Mouse (Mus musculus): ENCODE measurements around the gene Pnpla7. TPM values are rescaled to one million over a fixed set of nuclear protein-coding genes. Genes with fewer than 3 reads are reported as not detected.
A peak's percentile ranks its signal among the peaks of the same experiment; 100 is the strongest.

The Pnpla7 gene
- polyA plus RNA-seq, 1 experiment from 2014 or later = 2.9 TPM

DNA sequence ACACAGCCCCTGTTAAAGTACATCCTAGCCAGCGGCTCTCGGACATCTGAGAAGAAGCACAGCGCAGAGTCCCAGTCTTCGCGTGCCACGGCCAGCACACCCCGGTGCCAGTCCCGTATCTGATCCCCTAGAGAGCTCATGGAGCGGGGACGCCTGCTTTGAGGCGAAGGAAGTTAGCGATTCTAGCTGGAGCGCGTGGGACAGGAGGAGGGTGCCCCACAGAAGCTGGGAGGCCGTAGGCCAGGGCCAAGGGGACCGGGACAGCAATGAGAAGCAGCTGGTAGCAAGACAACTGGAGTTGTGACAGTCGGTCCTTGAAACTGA lies 118.9 kb downstream of the Pnpla7 start:
- H3K4me3 ChIP-seq (ENCODE audit: low read depth, low read length) = no peak overlapping the region
- no peak overlapping the region for H3K9ac ChIP-seq (ENCODE audit: low read depth, low read length)
- H3K27me3 ChIP-seq (ENCODE audit: control insufficient read depth, insufficient read depth, low read length) = 0 out of 2 replicates have a peak, but pooled peaks cover 2% of the 10 kb centered on the region
- 0 out of 2 replicates have a peak overlapping the region, but pooled peaks have one; percentile 14 for H3K4me2 ChIP-seq (replicated peaks; ENCODE audit: low read depth, low read length)
- no peak for ATAC-seq (ENCODE audit: low FRiP score)
- peaks cover 5% of the 10 kb centered on the region; the same call in 1 of the 2 replicates for H3K4me1 ChIP-seq (replicated peaks; ENCODE audit: control insufficient read depth, insufficient read depth, low read length)
- DNase-seq (ENCODE audit: low spot score) = no peak
- WGBS = 43% methylated on average over 17 of the region's 17 CpGs
- H3K36me3 ChIP-seq (ENCODE audit: control insufficient read depth, insufficient read depth, low read length) = no peaks in the 10 kb centered on the region
- H3K9me3 ChIP-seq (ENCODE audit: control insufficient read depth, low read length) = no peaks in the 10 kb centered on the region
- no peak overlapping the region for H3K27ac ChIP-seq (ENCODE audit: low read depth, low read length)

DNA sequence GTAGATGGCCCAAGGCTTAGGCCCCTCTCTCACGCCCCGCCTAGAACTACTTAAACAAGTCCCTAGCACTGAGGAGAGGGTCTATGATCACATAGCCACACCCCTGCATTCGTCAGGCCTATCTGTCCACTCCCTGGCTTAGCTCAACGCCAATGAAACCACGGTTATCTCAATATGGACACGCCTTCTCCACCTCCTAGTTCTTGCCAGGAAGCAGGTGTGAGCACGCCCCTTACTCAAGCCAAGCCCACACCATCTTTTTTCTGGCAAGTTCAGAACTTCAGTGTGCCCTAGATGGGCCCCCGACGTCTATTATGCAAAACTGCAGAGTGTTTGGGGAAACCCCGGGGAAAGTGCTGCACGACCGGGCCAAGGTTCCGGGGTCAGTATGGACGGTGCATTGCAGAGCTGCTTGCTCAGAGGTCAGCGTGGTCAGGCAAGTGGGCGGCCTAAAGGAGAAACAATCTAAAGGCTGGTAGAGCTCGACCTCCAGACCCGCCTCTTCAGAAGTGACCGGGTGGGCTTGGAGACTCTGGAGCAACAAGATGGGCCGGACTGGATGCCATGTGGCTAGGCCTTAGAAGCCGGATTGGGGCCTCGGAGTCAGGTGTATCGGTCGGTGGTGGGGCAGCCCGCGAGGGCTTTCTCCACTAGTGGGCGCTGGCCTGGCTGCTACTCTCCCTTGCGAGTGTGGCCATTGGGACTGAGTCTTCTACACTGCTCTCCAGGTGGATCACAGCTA lies 119.4 kb downstream of the Pnpla7 start, which contains the start of gene Noxa1:
TSS of gene Noxa1 (minus strand) at position 41 of the 742 bp plus-strand sequence.
- Histone ChIP-seq H3K9me3 (ENCODE audit: control insufficient read depth, low read length) (no peaks in the 10 kb centered on the region), H3K4me3 (ENCODE audit: low read depth, low read length) (no peak within 1 kb of the TSS), H3K4me1 (replicated peaks; ENCODE audit: control insufficient read depth, insufficient read depth, low read length) (peaks cover 5% of the 10 kb centered on the region; the same call in 1 of the 2 replicates), H3K36me3 (ENCODE audit: control insufficient read depth, insufficient read depth, low read length) (no peaks in the 10 kb centered on the region), H3K9ac (ENCODE audit: low read depth, low read length) (no peak within 1 kb of the TSS), H3K27ac (ENCODE audit: low read depth, low read length) (no peak within 1 kb of the TSS), H3K27me3 (ENCODE audit: control insufficient read depth, insufficient read depth, low read length) (0 out of 2 replicates have a peak, but pooled peaks cover 2% of the 10 kb centered on the region), H3K4me2 (replicated peaks; ENCODE audit: low read depth, low read length) (0 out of 2 replicates have a peak within 1 kb of the TSS, but pooled peaks have one; percentile 14)
- DNase-seq (ENCODE audit: low spot score) (no peak), ATAC-seq (ENCODE audit: low FRiP score) (0 out of 2 replicates have a peak, but pooled peaks have one; percentile 34)
- 45% methylated on average over 28 of the region's 28 CpGs for WGBS

DNA sequence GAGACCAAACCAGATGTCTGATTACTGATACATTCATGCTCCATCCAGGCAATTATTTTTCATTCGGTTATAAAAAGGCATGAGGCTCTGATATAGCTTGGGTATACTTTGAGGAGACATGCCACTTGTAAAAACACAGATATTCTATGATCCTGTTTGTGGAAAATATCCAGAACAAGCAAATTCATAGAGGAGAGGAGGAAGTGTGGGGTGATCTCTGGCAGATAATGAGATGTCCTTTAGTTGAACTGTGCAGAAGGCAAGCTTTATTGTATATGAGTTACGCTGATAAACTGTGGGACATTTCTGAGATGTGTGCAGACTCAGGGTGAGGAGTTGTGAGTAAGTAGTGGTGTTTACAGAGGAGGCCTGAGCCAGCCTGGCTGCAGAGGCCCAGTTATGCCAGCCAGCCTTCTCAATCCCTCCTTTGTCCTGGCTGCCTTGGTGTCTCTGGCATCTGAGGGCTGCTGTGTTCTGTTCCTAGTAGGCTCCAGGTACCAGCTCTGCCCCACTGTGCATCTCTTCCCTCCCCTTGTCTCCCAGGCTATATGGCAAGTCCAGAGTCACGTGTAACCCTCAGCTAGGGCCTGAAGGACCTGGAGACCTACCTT lies 122.3 kb downstream of the Pnpla7 start:
- Histone ChIP-seq H3K27me3 (ENCODE audit: control insufficient read depth, insufficient read depth, low read length) (0 out of 2 replicates have a peak, but pooled peaks cover 2% of the 10 kb centered on the region), H3K27ac (ENCODE audit: low read depth, low read length) (no peak overlapping the region), H3K4me2 (replicated peaks; ENCODE audit: low read depth, low read length) (no peak overlapping the region), H3K4me1 (replicated peaks; ENCODE audit: control insufficient read depth, insufficient read depth, low read length) (peaks cover 5% of the 10 kb centered on the region; the same call in 1 of the 2 replicates), H3K9ac (ENCODE audit: low read depth, low read length) (no peak overlapping the region), H3K4me3 (ENCODE audit: low read depth, low read length) (no peak overlapping the region), H3K36me3 (ENCODE audit: control insufficient read depth, insufficient read depth, low read length) (no peaks in the 10 kb centered on the region), H3K9me3 (ENCODE audit: control insufficient read depth, low read length) (no peaks in the 10 kb centered on the region)
- 87% methylated on average over 3 of the region's 3 CpGs for WGBS
- DNase-seq (ENCODE audit: low spot score) (no peak), ATAC-seq (ENCODE audit: low FRiP score) (no peak)

DNA sequence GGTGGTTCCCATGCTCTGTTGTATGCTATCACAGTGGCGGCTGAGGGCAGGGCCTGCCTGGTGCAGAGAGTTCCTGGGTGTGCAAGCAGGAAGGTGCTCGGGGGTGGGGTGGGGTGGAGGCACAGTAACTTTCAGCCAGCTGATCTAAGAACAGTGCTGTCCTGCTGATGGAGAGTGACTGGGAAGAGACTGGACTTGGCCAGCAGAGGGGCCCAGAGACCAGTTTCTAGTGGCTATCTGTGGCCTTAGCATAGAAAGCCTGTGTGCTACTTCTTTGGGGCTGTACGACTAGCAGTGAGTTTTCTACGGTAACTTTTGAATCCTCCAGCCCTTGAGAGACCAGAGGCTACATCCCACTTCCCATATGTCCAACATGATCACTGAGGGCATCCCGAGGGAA lies 123.1 kb downstream of the Pnpla7 start:
- DNase-seq (ENCODE audit: low spot score) = peak; percentile 66
- Histone ChIP-seq H3K9me3 (ENCODE audit: control insufficient read depth, low read length) (no peaks in the 10 kb centered on the region), H3K4me2 (replicated peaks; ENCODE audit: low read depth, low read length) (no peak overlapping the region), H3K4me1 (replicated peaks; ENCODE audit: control insufficient read depth, insufficient read depth, low read length) (peaks cover 5% of the 10 kb centered on the region; the same call in 1 of the 2 replicates), H3K9ac (ENCODE audit: low read depth, low read length) (no peak overlapping the region), H3K27ac (ENCODE audit: low read depth, low read length) (peak overlapping the region; percentile 37), H3K27me3 (ENCODE audit: control insufficient read depth, insufficient read depth, low read length) (0 out of 2 replicates have a peak, but pooled peaks cover 2% of the 10 kb centered on the region), H3K36me3 (ENCODE audit: control insufficient read depth, insufficient read depth, low read length) (no peaks in the 10 kb centered on the region), H3K4me3 (ENCODE audit: low read depth, low read length) (no peak overlapping the region)
- 47% methylated on average over 5 of the region's 5 CpGs for WGBS
- ATAC-seq (ENCODE audit: low FRiP score) = peak; percentile 69

DNA sequence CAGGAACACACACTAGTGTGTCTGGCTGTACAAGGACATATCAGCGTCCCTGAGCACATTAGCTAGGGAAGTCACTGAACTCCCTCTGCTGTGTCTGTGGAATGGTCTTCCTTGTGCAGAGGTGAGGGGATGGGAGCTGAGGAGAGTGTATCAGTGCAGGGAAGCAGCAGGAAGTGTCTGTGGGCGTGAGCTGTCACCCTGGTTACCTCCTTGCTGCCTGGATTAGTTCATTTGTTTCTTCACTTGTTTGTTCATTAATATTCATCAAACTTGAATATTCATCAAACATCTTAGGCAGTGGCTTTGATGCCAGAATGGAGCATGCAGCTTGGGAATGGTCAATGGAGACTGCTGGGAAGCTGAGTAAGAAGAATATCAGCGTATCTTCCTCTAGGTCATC lies 123.9 kb downstream of the Pnpla7 start:
- ATAC-seq (ENCODE audit: low FRiP score) (peak; percentile 61), DNase-seq (ENCODE audit: low spot score) (peak; percentile 43)
- Histone ChIP-seq H3K36me3 (ENCODE audit: control insufficient read depth, insufficient read depth, low read length) (no peaks in the 10 kb centered on the region), H3K4me3 (ENCODE audit: low read depth, low read length) (no peak overlapping the region), H3K4me2 (replicated peaks; ENCODE audit: low read depth, low read length) (no peak overlapping the region), H3K4me1 (replicated peaks; ENCODE audit: control insufficient read depth, insufficient read depth, low read length) (peaks cover 5% of the 10 kb centered on the region; the same call in 1 of the 2 replicates), H3K27me3 (ENCODE audit: control insufficient read depth, insufficient read depth, low read length) (no peaks in the 10 kb centered on the region), H3K27ac (ENCODE audit: low read depth, low read length) (peak overlapping the region; percentile 37), H3K9me3 (ENCODE audit: control insufficient read depth, low read length) (no peaks in the 10 kb centered on the region), H3K9ac (ENCODE audit: low read depth, low read length) (no peak overlapping the region)
- 56% methylated on average over 3 of the region's 3 CpGs for WGBS

Other genes with a start within 250 kb of the Pnpla7 start
- 2.8 and 4.8 TPM in 2 replicates for gene Cacna1b, start 212.9 kb upstream of the Pnpla7 start, polyA plus RNA-seq (2014; fragmentation: Nextera tagmentation; extraction: Ambion mirVana)
- gene Ehmt1, start 56.4 kb upstream of the Pnpla7 start, polyA plus RNA-seq (2014; fragmentation: Nextera tagmentation; extraction: Ambion mirVana) = 98.0 and 113 TPM in 2 replicates
- gene Arrdc1, start 40.8 kb upstream of the Pnpla7 start, polyA plus RNA-seq (2014; fragmentation: Nextera tagmentation; extraction: Ambion mirVana) = 14.4 and 14.7 TPM in 2 replicates
- gene Zmynd19, start 26.2 kb upstream of the Pnpla7 start, polyA plus RNA-seq (2014; fragmentation: Nextera tagmentation; extraction: Ambion mirVana) = 16.8 and 30.6 TPM in 2 replicates
- 30.4 and 30.7 TPM in 2 replicates for gene Dph7, start 13.6 kb upstream of the Pnpla7 start, polyA plus RNA-seq (2014; fragmentation: Nextera tagmentation; extraction: Ambion mirVana)
- gene Mrpl41, start 935 bp upstream of the Pnpla7 start, polyA plus RNA-seq (2014; fragmentation: Nextera tagmentation; extraction: Ambion mirVana) = 165 and 167 TPM in 2 replicates
- 37.6 and 51.1 TPM in 2 replicates for gene Nsmf, start 78.3 kb downstream of the Pnpla7 start, polyA plus RNA-seq (2014; fragmentation: Nextera tagmentation; extraction: Ambion mirVana)
- not detected in 2 replicates for gene Entpd8, start 104.3 kb downstream of the Pnpla7 start, polyA plus RNA-seq (2014; fragmentation: Nextera tagmentation; extraction: Ambion mirVana)
- not detected in 2 replicates for gene Noxa1, start 119.1 kb downstream of the Pnpla7 start, polyA plus RNA-seq (2014; fragmentation: Nextera tagmentation; extraction: Ambion mirVana)
- 44.6 and 60.5 TPM in 2 replicates for gene Nrarp, start 204.7 kb downstream of the Pnpla7 start, polyA plus RNA-seq (2014; fragmentation: Nextera tagmentation; extraction: Ambion mirVana)
- 0.94 and 2.4 TPM in 2 replicates for gene Tor4a, start 220.9 kb downstream of the Pnpla7 start, polyA plus RNA-seq (2014; fragmentation: Nextera tagmentation; extraction: Ambion mirVana)
- gene Nelfb, start 235.5 kb downstream of the Pnpla7 start, polyA plus RNA-seq (2014; fragmentation: Nextera tagmentation; extraction: Ambion mirVana) = 89.6 and 93.7 TPM in 2 replicates
- not detected in 2 replicates for gene Stpg3, start 238.6 kb downstream of the Pnpla7 start, polyA plus RNA-seq (2014; fragmentation: Nextera tagmentation; extraction: Ambion mirVana)
- not detected in 2 replicates for gene Fam166a, start 242.7 kb downstream of the Pnpla7 start, polyA plus RNA-seq (2014; fragmentation: Nextera tagmentation; extraction: Ambion mirVana)
- gene Tubb4b, start 248.7 kb downstream of the Pnpla7 start, polyA plus RNA-seq (2014; fragmentation: Nextera tagmentation; extraction: Ambion mirVana) = 519 and 526 TPM in 2 replicates